Mouse (Mus musculus) hindbrain, embryonic 13.5 days (tissue): ENCODE data around the gene Sowaha. TPM values are rescaled to one million over a fixed set of nuclear protein-coding genes. Genes with fewer than 3 reads are reported as not detected.

ENCODE experiments used
- ATAC-seq: fragments of 200-750 bp; cut with Nextera tagmentation; 2 replicates; pipeline ENCODE4 v1.8.0; 2017; ENCODE audit warnings: moderate TSS enrichment; ENCODE audit not compliant: low FRiP score
- H3K27ac ChIP-seq: fragments of 300-500 bp; sonication (generic); 2 replicates; pipeline ENCODE4 v1.5.1; 2015; ENCODE audit warnings: inconsistent platforms, mild to moderate bottlenecking, moderate library complexity
- H3K27me3 ChIP-seq: fragments of 300-500 bp; sonication (generic); 2 replicates; pipeline ENCODE4 v1.6.1; 2015; ENCODE audit warnings: mild to moderate bottlenecking, inconsistent platforms
- H3K36me3 ChIP-seq: fragments of 300-500 bp; sonication (generic); 2 replicates; pipeline ENCODE4 v1.6.1; 2015; ENCODE audit warnings: mild to moderate bottlenecking, inconsistent platforms
- H3K4me1 ChIP-seq: fragments of 300-500 bp; sonication (generic); replicated peaks from 2 replicates; pipeline ENCODE4 v1.6.1; 2015; ENCODE audit warnings: inconsistent platforms
- H3K4me2 ChIP-seq: fragments of 300-500 bp; sonication (generic); 2 replicates; pipeline ENCODE4 v1.6.1; 2015; ENCODE audit warnings: inconsistent platforms, mild to moderate bottlenecking, moderate library complexity
- H3K4me3 ChIP-seq: fragments of 300-500 bp; sonication (generic); 2 replicates; pipeline ENCODE4 v1.5.1; 2015; ENCODE audit warnings: mild to moderate bottlenecking, inconsistent platforms
- H3K9ac ChIP-seq: fragments of 300-500 bp; sonication (generic); 2 replicates; pipeline ENCODE4 v1.6.1; 2015; ENCODE audit warnings: mild to moderate bottlenecking, inconsistent platforms
- H3K9me3 ChIP-seq: fragments of 300-500 bp; sonication (generic); 2 replicates; pipeline ENCODE4 v1.6.1; 2016; ENCODE audit warnings: inconsistent platforms
- WGBS: fragments of 180-500 bp; shearing (Covaris S2); methylation state at CpG from one replicate; pipeline ENCODE4 v1.1.7; 2015; 5-methylcytosine and 5-hydroxymethylcytosine counted together
- polyA plus RNA-seq: library from polyadenylated mRNA; unstranded; fragments of >200 nt; fragmentation: Nextera tagmentation; extraction: Ambion mirVana; gene quantifications from 2 replicates; pipeline ENCODE4 v1.2.1, GENCODE M21; 2015

Gene Sowaha
- polyA plus RNA-seq, 1 experiment from 2014 or later: 0.55 TPM

DNA sequence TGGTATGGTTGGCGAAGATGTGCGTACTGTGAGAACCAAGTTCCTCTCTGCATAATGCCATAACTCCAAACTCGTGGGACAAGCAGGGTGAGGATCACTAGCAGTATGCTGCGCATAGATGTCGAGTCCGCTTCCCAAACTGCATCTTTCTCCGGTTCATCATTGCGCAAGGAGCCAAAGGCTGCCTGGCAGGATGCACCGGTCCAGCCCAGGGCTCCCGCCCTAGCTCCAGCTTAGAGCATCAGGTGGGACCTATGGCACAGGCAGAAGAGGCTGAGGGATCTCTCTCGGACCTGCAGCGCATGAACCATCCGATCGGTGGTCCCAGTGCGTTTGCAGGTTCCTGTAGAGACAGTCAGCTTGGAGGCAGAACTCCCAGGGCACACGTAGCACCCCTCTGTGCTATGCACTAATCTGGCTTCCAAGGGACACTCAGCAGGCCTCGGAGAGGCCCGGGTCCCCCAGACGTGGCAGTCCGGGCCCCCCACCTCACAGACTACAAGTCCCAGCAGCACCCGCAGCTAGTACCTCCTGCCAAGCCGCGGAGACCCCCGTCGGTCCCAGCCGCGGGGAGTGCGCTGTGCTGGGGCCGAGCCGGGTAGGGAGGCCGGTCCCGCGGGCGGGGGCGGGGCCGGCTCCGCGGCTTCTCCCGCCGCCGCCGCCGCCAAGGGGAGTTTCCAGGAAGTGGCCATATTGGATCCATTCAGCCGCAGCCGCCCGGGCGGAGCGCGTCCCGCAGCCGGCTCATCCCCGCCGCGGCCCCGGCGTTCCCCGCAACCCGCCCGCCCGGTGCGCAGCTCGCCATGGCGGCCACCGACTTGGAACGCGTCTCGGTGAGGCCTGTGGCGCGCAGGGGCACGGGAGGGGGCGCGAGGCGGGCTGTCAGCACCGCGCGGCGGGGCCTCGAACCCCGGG lies 39.4 kb upstream of the Sowaha start, which contains the start of gene Sept8:
Gene Sept8, plus strand, starts transcription at position 51 of the 915 bp plus-strand sequence.
- Histone ChIP-seq H3K9ac (peak within 1 kb of the TSS; percentile 87), H3K4me2 (peak within 1 kb of the TSS; percentile 83), H3K4me1 (peaks cover 47% of the 10 kb centered on the region), H3K27me3 (peaks cover 34% of the 10 kb centered on the region), H3K4me3 (peak within 1 kb of the TSS; percentile 73), H3K36me3 (no peaks in the 10 kb centered on the region), H3K27ac (peak within 1 kb of the TSS; percentile 71), H3K9me3 (no peaks in the 10 kb centered on the region)
- peak; percentile 89 for ATAC-seq
- WGBS: 5% methylated on average over 65 of the region's 79 CpGs

DNA sequence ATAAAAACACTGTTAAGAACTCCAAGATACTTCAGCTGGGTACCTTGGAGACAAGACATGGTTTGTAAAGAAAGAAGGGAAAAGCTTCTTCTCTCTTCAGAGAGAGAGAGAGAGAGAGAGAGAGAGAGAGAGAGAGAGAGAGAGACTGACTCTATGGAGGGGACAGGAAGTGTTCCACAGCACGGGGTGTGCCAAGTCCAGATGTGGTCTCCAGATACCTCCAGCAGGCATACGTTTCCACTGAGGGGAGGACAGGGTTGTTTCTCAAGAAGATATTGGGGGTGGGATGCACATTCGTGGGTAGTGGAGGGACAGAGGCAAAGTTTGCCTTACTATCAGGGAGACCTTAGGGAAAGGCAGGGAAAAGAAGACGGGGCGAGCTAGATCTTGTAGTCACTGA lies 38.7 kb upstream of the Sowaha start:
- Histone ChIP-seq H3K36me3 (no peaks in the 10 kb centered on the region), H3K9ac (no peak overlapping the region), H3K4me1 (peaks cover 41% of the 10 kb centered on the region), H3K4me3 (no peak overlapping the region), H3K9me3 (no peaks in the 10 kb centered on the region), H3K27me3 (peaks cover 40% of the 10 kb centered on the region), H3K4me2 (peak overlapping the region; percentile 83), H3K27ac (no peak overlapping the region)
- no peak for ATAC-seq
- WGBS: 55% methylated on average over 5 of the region's 5 CpGs

DNA sequence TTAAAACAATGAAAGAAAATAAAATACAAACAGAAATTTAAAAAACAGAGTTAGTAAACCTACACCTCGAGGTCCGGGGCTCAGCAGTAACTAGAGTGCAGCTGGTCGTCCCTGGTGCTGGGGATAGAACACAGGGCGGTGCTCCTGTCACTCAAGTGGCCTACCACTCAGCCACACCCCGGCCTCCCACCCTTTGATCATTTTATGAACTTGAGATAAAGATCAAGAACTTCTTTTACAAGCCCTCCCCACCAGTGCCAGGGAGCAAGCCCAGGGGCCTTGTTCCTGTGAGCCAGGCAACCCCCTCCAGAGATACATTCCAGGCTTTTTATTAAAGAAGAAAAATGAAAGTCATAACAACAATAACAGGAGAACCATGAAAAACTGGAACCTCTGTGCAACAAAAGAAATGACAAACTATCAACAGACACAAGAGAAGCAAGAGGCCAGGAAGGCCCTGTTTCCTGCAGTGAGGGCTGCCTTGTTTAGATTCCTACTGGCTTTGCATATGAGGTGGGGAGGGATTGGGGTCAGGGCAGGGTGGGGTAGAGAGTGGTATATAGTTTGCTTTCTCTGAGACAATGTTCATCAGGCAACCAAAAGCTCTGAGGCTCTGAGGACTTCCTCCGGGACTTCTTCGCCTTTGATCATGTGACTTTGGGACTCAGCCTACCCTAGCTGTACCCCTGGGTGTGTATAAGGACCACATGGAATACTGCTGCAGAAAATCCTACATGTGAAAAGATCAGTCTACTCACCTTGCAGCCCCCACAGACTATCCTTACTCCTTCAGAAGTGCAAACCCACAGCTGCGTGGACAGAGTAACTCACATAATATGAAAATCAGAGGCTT lies 36.9 kb upstream of the Sowaha start:
- Histone ChIP-seq H3K4me2 (no peak overlapping the region), H3K27me3 (peaks cover 40% of the 10 kb centered on the region), H3K4me1 (peaks cover 24% of the 10 kb centered on the region), H3K4me3 (no peak overlapping the region), H3K36me3 (no peaks in the 10 kb centered on the region), H3K9me3 (no peaks in the 10 kb centered on the region), H3K9ac (no peak overlapping the region), H3K27ac (no peak overlapping the region)
- ATAC-seq: no peak
- WGBS: 46% methylated on average over 8 of the region's 8 CpGs

DNA sequence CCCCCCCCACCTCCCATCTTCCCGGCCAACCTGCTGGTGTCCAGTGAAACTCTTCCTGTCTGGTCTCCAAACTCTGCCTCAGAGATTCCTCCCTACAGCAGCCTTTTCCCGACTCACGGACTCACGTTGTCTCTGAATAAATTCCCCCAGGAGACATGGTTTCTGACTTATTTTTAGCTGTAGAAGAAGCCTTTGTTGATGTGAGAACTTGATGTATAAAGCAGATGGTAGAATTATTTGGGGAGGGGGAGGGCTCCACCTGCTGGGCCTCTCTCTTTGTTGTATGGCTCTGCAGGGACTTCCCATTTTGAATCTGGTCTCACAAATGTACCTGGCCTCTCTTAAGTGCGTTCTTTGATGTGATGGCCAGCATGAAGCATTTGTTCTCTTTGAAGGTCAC lies 30.3 kb upstream of the Sowaha start:
- H3K4me3 ChIP-seq: no peak overlapping the region
- no peak overlapping the region for H3K4me2 ChIP-seq
- 43% methylated on average over 5 of the region's 5 CpGs for WGBS
- H3K27me3 ChIP-seq: peaks cover 19% of the 10 kb centered on the region
- ATAC-seq: no peak
- no peaks in the 10 kb centered on the region for H3K36me3 ChIP-seq
- no peak overlapping the region for H3K9ac ChIP-seq
- peaks cover 5% of the 10 kb centered on the region; the same call in 1 of the 2 replicates for H3K4me1 ChIP-seq
- no peak overlapping the region for H3K27ac ChIP-seq
- no peaks in the 10 kb centered on the region for H3K9me3 ChIP-seq

- Histone ChIP-seq H3K27me3 (peaks cover 16% of the 10 kb centered on the region; the same call in 1 of the 2 replicates), H3K4me2 (no peak overlapping the region), H3K9me3 (no peaks in the 10 kb centered on the region), H3K9ac (no peak overlapping the region), H3K4me3 (no peak overlapping the region), H3K27ac (no peak overlapping the region), H3K36me3 (no peaks in the 10 kb centered on the region), H3K4me1 (peaks cover 13% of the 10 kb centered on the region; the same call in 1 of the 2 replicates)
- ATAC-seq: no peak
- WGBS: 67% methylated on average over 3 of the region's 3 CpGs
These were observed 28.5 kb upstream of the Sowaha start for GRCm38 (mm10) chr11:53508591-53508990.

DNA sequence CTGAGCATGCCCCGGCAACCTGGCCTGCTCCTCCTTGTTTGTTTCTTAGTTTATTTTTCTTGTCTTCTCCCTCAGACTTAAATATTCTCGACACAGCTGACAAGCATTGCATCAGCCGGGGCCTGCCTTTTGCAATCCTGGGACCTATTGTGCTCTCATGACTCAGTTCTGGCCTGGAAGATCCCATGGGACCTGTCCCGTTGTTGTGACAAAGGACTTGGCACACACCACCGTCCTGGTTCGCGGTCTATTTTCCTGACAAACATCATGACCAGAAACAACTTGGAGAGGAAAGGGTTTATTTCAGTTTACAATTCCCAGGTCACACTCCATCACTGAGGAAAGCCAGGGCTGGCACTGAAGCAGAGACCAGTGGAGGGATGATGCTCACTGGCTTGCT lies 28.1 kb upstream of the Sowaha start:
- ATAC-seq: no peak
- Histone ChIP-seq H3K36me3 (no peaks in the 10 kb centered on the region), H3K27ac (no peak overlapping the region), H3K9ac (no peak overlapping the region), H3K9me3 (no peaks in the 10 kb centered on the region), H3K4me1 (peaks cover 13% of the 10 kb centered on the region; the same call in 1 of the 2 replicates), H3K27me3 (peaks cover 19% of the 10 kb centered on the region; the same call in 1 of the 2 replicates), H3K4me3 (no peak overlapping the region), H3K4me2 (no peak overlapping the region)
- WGBS: 41% methylated on average over 7 of the region's 7 CpGs

GRCm38 (mm10) chr11:53507098-53507805 lies 27.2 kb upstream of the Sowaha start:
- H3K36me3 ChIP-seq: no peaks in the 10 kb centered on the region
- no peak overlapping the region for H3K9ac ChIP-seq
- peaks cover 21% of the 10 kb centered on the region for H3K27me3 ChIP-seq
- WGBS: 88% methylated on average over 9 of the region's 9 CpGs
- peaks cover 13% of the 10 kb centered on the region; the same call in 1 of the 2 replicates for H3K4me1 ChIP-seq
- no peak overlapping the region for H3K4me3 ChIP-seq
- ATAC-seq: no peak
- H3K27ac ChIP-seq: no peak overlapping the region
- H3K4me2 ChIP-seq: no peak overlapping the region
- H3K9me3 ChIP-seq: no peaks in the 10 kb centered on the region

DNA sequence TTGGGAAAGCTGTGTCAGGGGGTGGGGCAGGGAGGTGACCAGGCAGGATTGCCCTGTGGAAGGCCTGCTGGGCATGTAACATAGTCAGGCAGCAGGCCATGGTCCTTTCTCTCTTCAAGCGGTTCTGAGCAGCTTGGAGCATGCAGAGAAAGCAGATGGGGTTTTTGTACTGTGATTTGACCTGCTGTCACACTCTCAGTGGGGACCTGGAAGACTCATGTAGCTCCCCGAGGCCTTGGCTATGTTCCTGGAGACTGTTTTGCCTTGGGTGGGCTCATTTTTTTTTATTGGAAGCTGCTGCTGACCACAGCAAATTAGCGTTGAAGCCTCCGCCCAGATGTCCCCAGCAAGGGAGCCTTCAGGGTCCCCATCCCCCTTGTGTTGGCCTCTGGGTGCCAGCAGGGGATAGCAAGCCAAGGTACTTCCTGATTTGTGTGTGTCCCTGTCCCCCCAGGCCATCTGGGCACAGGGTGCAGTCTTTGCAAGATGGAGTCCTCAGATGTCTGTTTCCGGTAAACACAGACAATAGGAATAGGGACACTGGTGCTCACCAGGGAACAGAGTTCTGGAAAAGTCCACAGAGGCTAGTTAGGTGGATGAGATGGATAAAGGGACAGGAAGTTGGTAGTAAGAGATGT lies 25.1 kb upstream of the Sowaha start:
- Histone ChIP-seq H3K4me1 (peaks cover 17% of the 10 kb centered on the region; the same call in 1 of the 2 replicates), H3K27ac (no peak overlapping the region), H3K4me2 (no peak overlapping the region), H3K9ac (no peak overlapping the region), H3K4me3 (no peak overlapping the region), H3K27me3 (peaks cover 36% of the 10 kb centered on the region), H3K36me3 (no peaks in the 10 kb centered on the region), H3K9me3 (no peaks in the 10 kb centered on the region)
- WGBS: 46% methylated on average over 5 of the region's 5 CpGs
- ATAC-seq: 0 out of 2 replicates have a peak, but pooled peaks have one; percentile 36

GRCm38 (mm10) chr11:53504376-53504775 lies 24.3 kb upstream of the Sowaha start:
- Histone ChIP-seq H3K9ac (no peak overlapping the region), H3K27me3 (peaks cover 44% of the 10 kb centered on the region), H3K4me3 (no peak overlapping the region), H3K36me3 (no peaks in the 10 kb centered on the region), H3K4me1 (peaks cover 17% of the 10 kb centered on the region; the same call in 1 of the 2 replicates), H3K9me3 (no peaks in the 10 kb centered on the region), H3K27ac (no peak overlapping the region), H3K4me2 (no peak overlapping the region)
- WGBS: 92% methylated on average over 8 of the region's 8 CpGs
- no peak for ATAC-seq

DNA sequence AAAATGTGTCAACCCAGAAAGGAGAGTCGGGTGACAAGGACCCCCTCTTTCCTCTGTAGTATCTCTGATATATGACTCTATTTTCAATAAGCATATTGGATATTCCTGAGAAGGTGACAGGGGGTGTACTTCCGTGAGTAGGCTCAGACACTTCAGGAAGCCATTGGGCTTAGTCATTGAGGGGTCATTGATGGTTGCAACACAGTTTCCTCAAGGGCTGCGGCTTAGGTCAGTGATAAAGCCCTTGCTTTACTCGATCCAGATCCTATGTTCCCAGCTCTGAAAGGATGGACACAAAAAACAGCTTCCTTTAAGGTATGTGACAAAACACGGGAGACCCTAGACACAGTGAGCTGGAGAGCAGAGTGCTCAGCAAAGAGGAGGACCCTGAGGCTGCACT lies 23.7 kb upstream of the Sowaha start:
- Histone ChIP-seq H3K4me3 (no peak overlapping the region), H3K9ac (no peak overlapping the region), H3K4me2 (no peak overlapping the region), H3K9me3 (no peaks in the 10 kb centered on the region), H3K36me3 (no peaks in the 10 kb centered on the region), H3K27me3 (peaks cover 47% of the 10 kb centered on the region), H3K27ac (no peak overlapping the region), H3K4me1 (peaks cover 17% of the 10 kb centered on the region; the same call in 1 of the 2 replicates)
- WGBS: 92% methylated on average over 5 of the region's 5 CpGs
- no peak for ATAC-seq

- Histone ChIP-seq H3K27me3 (peaks cover 60% of the 10 kb centered on the region), H3K9me3 (no peaks in the 10 kb centered on the region), H3K4me3 (no peak overlapping the region), H3K36me3 (no peaks in the 10 kb centered on the region), H3K9ac (no peak overlapping the region), H3K4me2 (no peak overlapping the region), H3K4me1 (peaks cover 13% of the 10 kb centered on the region; the same call in 1 of the 2 replicates), H3K27ac (no peak overlapping the region)
- ATAC-seq: no peak
- 83% methylated on average over 8 of the region's 8 CpGs for WGBS
These were observed 22.1 kb upstream of the Sowaha start for GRCm38 (mm10) chr11:53502039-53502765.
